Mouse (Mus musculus) neural tube, embryonic 14.5 days (tissue): ENCODE measurements around the gene Kdm4d. TPM values are rescaled to one million over a fixed set of nuclear protein-coding genes. Genes with fewer than 3 reads are reported as not detected.

Experiments used
- ATAC-seq: fragments of 200-750 bp; cut with Nextera tagmentation; 2 replicates; pipeline ENCODE4 v1.8.0; 2017; ENCODE audit warnings: low read depth, mild to moderate bottlenecking, moderate TSS enrichment, moderate library complexity
- H3K27ac ChIP-seq: fragments of 300-500 bp; sonication (generic); 2 replicates; pipeline ENCODE4 v1.5.1; 2014; ENCODE audit warnings: low read depth, mild to moderate bottlenecking, control low read depth, low read length, moderate library complexity, mixed read lengths
- H3K27me3 ChIP-seq: fragments of 300-500 bp; sonication (generic); 2 replicates; pipeline ENCODE4 v1.6.1; 2014; ENCODE audit warnings: low read length; ENCODE audit not compliant: control insufficient read depth, insufficient read depth
- H3K36me3 ChIP-seq: fragments of 300-500 bp; sonication (generic); 2 replicates; pipeline ENCODE4 v1.6.1; 2014; ENCODE audit warnings: low read length, mixed read lengths; ENCODE audit not compliant: control insufficient read depth, insufficient read depth
- H3K4me1 ChIP-seq: fragments of 300-500 bp; sonication (generic); 2 replicates; pipeline ENCODE4 v1.6.1; 2014; ENCODE audit warnings: low read length; ENCODE audit not compliant: control insufficient read depth, insufficient read depth
- H3K4me2 ChIP-seq: fragments of 300-500 bp; sonication (generic); 2 replicates; pipeline ENCODE4 v1.6.1; 2014; ENCODE audit warnings: mild to moderate bottlenecking, low read depth, low read length, control low read depth
- H3K4me3 ChIP-seq: fragments of 300-500 bp; sonication (generic); 2 replicates; pipeline ENCODE4 v1.5.1; 2014; ENCODE audit warnings: low read depth, low read length, control low read depth, mixed read lengths
- H3K9ac ChIP-seq: fragments of 300-500 bp; sonication (generic); replicated peaks from 2 replicates; pipeline ENCODE4 v1.6.1; 2014; ENCODE audit warnings: low read depth, mild to moderate bottlenecking, control low read depth, low read length, mixed read lengths
- H3K9me3 ChIP-seq: fragments of 300-500 bp; sonication (generic); 2 replicates; pipeline ENCODE4 v1.6.1; 2016; ENCODE audit warnings: low read length; ENCODE audit not compliant: control insufficient read depth
- WGBS: fragments of 180-500 bp; shearing (Covaris S2); extraction: QIAGEN DNeasy Blood & Tissue Kit; methylation state at CpG from one replicate; pipeline ENCODE4 v1.1.7; 2014; 5-methylcytosine and 5-hydroxymethylcytosine counted together
- polyA plus RNA-seq: library from polyadenylated mRNA; unstranded; fragments of >200 nt; fragmentation: Nextera tagmentation; extraction: Ambion mirVana; gene quantifications from 2 replicates; pipeline ENCODE4 v1.2.1, GENCODE M21; 2014

Gene Kdm4d
- 0.85 and 1.2 TPM in 2 replicates for polyA plus RNA-seq

DNA sequence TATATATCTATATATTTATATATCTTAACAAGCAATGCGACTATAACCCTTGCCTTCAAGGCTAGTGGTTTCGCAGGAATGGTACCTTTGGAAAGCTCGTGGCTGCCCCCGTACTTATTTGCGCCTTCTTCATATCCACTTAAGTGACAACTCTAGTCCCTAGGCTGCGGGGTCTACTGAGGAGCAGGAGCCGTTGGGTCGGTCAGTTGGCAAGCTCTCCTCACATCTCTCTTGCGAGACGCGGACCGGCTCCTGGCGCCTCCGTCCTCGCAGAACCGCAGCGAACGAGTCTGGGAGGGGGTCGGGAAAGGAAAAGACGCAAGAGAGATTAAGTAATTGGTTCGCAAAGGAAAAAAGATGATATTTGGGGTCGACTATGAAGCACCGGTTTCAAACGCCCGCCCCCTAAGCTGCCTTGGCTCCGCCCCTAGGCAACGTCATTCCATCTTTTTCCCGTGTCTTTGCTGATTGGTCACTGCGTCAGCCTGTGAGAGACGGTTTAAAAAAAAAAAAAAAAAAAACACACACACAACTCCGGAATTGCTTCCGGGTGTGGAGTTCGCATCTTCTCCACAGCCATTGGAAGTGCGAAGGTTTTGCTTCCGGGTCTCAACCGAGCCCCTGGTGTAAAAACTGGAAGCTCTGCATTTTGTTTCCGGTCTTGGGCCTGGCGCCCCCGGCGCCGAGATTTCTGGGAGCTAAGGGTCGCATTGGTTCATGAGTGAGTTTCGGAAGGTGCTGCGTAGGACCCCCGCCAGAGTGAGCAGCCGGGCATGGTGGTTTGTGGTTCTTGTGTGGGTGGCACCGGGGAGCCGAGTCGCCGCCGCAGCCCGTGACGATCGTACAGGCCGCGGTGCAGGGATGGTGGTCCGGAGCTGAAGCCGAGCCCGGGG lies at the start of gene Kdm4d, which contains the start of gene Cwc15:
TSS of gene Kdm4d (minus strand) at position 460 of the 893 bp plus-strand sequence.
TSS of gene Cwc15 (plus strand) at position 595 of the 893 bp plus-strand sequence.
- 1% methylated on average over 59 of the region's 59 CpGs for WGBS
- H3K27me3 ChIP-seq = no peaks in the 10 kb centered on the region
- H3K4me2 ChIP-seq = peak within 1 kb of the TSS; percentile 86
- peaks cover 18% of the 10 kb centered on the region for H3K36me3 ChIP-seq
- H3K9me3 ChIP-seq = no peaks in the 10 kb centered on the region
- H3K4me3 ChIP-seq = peak within 1 kb of the TSS; percentile 86
- peak within 1 kb of the TSS; percentile 80 for H3K27ac ChIP-seq
- peaks cover 13% of the 10 kb centered on the region for H3K4me1 ChIP-seq
- H3K9ac ChIP-seq = peak within 1 kb of the TSS; percentile 91
- peak; percentile 99 for ATAC-seq

DNA sequence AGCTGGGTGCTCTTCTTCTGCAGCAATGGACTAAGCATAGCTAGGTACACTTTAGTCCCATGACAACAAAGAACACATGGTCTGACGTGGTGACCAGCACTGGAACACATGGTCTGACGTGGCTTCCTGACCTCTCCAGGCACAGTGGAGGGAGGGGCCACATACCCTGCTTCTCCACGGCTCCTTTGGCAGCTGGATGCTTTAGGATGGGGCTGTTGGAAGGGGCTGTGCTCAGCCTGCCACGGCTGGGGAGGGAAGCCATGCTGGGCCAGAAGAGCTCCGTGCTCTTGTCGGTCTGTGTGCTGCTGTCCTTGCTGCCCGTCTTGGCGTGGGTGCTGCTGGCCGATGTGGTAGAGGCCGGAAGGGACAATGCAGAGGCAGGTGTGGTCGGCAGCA lies 48.1 kb upstream of the Kdm4d start:
- no peak overlapping the region for H3K9ac ChIP-seq
- no peak overlapping the region for H3K4me2 ChIP-seq
- ATAC-seq = no peak
- 79% methylated on average over 11 of the region's 11 CpGs for WGBS
- no peak overlapping the region for H3K27ac ChIP-seq
- H3K4me3 ChIP-seq = no peak overlapping the region
- no peaks in the 10 kb centered on the region for H3K27me3 ChIP-seq
- H3K36me3 ChIP-seq = peaks cover 59% of the 10 kb centered on the region
- no peaks in the 10 kb centered on the region for H3K4me1 ChIP-seq
- H3K9me3 ChIP-seq = no peaks in the 10 kb centered on the region

DNA sequence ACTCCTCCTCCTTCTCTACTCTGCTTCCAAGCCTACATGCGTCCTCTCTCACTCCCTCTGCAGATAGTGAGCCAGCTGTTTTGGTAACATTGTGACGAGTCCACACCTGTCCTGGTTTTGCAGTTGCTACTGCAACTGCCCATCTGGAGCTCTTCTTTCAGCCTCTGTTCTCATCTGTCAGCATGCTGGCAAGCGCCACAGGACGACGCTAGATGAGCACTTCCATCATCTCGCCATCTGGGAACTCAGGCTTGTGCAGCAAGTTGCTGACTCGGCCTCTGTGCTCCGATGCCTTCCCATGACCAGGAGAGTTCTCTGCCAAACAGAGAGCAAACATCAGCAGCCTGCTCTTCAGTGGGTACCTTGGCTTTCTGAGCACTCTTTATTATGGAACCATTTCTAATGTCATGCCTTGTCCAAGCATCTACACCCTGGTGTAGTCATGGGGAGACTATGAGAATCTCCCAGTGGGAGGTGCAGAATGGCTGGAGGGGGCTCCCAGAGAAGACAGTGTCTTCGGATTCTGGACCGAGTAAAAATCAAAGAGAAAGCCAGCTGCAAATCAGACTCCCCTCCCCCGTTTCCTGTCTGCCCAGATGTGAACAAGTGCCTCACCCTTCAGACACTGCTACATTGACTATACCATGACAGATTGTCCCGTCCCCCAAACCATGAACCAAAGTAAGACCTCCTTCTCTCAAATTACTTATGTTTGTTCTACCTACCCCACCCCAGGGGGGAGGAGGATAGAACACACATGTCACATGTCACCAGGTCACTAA lies 47.5 kb upstream of the Kdm4d start:
- no peak overlapping the region for H3K9ac ChIP-seq
- H3K36me3 ChIP-seq = peaks cover 59% of the 10 kb centered on the region
- H3K27ac ChIP-seq = no peak overlapping the region
- H3K4me3 ChIP-seq = no peak overlapping the region
- no peaks in the 10 kb centered on the region for H3K4me1 ChIP-seq
- 79% methylated on average over 12 of the region's 12 CpGs for WGBS
- H3K27me3 ChIP-seq = no peaks in the 10 kb centered on the region
- H3K4me2 ChIP-seq = no peak overlapping the region
- H3K9me3 ChIP-seq = no peaks in the 10 kb centered on the region
- peak; percentile 51; the same call in 1 of the 2 replicates for ATAC-seq

DNA sequence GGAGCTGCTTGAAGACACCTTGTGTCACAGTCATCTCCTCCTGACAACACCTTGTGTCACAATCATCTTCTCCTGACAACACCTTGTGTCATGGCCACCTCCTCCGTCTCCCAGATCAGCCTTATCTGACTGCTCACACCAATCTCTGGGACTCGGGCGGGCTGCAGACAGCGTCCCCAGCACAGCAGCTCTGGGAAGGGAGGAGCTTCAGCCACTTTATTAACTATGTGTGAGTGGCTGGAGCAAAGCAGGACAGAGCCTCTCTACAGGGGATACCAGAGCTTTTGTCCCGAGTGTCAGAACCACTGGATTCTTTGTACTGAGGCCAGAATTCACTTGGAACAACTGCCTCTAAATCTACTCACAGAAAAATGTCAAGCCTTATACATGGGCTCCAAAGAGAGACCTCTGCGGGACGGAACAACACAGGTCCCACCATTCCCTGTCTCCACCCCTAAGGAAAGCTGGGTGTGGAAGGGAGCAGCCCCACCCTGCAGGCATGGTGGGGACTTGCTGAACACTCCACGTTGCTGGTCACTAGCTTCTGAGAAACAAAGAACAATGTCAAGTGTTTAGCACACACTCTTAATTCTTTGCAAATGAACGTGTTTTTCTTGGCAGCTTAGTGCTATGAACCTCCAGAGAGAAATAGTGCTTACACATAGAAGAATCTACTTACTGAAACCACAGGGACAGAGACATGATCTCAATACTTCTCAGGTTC lies 43.9 kb upstream of the Kdm4d start:
- no peak for ATAC-seq
- H3K27ac ChIP-seq = no peak overlapping the region
- H3K9ac ChIP-seq = no peak overlapping the region
- no peak overlapping the region for H3K4me3 ChIP-seq
- peaks cover 38% of the 10 kb centered on the region for H3K36me3 ChIP-seq
- H3K4me1 ChIP-seq = no peaks in the 10 kb centered on the region
- 52% methylated on average over 9 of the region's 9 CpGs for WGBS
- H3K4me2 ChIP-seq = no peak overlapping the region
- no peaks in the 10 kb centered on the region for H3K9me3 ChIP-seq
- no peaks in the 10 kb centered on the region for H3K27me3 ChIP-seq

DNA sequence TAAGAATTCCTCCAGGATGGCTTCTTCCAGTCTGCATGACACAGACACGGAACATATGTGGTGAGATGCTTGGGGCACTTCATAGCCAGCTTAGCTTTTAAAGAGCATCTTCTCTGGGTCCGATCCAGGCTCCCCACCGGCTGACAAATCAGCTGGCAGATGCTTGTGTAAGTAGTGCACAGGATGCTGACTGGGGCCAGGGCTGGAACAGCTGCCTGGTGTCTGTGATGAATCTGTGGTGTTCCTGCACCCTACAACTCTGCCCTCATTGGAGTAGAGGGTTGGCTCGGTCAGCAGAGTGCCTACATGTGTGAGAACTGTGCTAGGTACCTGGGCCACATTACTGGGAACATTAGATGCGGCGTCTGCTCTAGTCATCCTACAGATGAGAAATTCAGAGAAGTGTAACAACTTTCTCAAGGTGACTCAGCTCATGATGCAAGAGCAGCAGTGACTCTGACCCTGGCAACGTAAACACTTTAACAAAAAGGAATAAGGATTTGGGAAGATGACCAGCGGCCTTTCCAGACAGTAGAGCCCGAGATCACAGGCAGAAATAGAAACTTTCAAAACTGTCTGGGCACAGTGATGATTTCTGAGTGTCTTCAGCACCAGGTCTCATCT lies 34.7 kb upstream of the Kdm4d start:
- ATAC-seq = no peak; the same call in 1 of the 2 replicates
- no peak overlapping the region for H3K9ac ChIP-seq
- no peaks in the 10 kb centered on the region for H3K9me3 ChIP-seq
- no peaks in the 10 kb centered on the region for H3K4me1 ChIP-seq
- no peak overlapping the region for H3K27ac ChIP-seq
- no peaks in the 10 kb centered on the region for H3K27me3 ChIP-seq
- H3K4me3 ChIP-seq = no peak overlapping the region
- H3K36me3 ChIP-seq = no peaks in the 10 kb centered on the region
- no peak overlapping the region for H3K4me2 ChIP-seq
- 86% methylated on average over 9 of the region's 9 CpGs for WGBS

DNA sequence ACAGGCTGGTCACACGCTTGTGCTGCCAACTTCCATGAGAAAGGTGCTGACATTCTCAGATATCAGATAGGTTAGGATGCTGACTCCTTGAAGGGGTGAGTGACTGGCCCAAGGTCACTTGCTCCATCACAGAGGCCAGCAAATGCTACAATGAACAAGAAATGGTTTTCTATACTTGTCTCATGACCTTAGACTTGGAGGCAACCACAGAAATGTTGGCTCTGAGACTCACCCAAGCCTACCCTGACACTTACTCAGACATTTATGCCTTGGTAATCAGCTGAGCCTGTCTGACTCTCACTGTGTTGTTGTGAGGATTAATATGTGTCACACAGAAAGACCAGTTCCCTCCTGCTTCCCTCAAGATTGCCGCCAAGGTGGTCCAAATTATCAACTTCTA lies 33.4 kb upstream of the Kdm4d start:
- 97% methylated on average over 2 of the region's 2 CpGs for WGBS
- no peaks in the 10 kb centered on the region for H3K4me1 ChIP-seq
- H3K4me3 ChIP-seq = no peak overlapping the region
- H3K27me3 ChIP-seq = no peaks in the 10 kb centered on the region
- no peak overlapping the region for H3K9ac ChIP-seq
- no peak overlapping the region for H3K27ac ChIP-seq
- ATAC-seq = no peak
- no peaks in the 10 kb centered on the region for H3K36me3 ChIP-seq
- H3K4me2 ChIP-seq = no peak overlapping the region
- H3K9me3 ChIP-seq = no peaks in the 10 kb centered on the region

DNA sequence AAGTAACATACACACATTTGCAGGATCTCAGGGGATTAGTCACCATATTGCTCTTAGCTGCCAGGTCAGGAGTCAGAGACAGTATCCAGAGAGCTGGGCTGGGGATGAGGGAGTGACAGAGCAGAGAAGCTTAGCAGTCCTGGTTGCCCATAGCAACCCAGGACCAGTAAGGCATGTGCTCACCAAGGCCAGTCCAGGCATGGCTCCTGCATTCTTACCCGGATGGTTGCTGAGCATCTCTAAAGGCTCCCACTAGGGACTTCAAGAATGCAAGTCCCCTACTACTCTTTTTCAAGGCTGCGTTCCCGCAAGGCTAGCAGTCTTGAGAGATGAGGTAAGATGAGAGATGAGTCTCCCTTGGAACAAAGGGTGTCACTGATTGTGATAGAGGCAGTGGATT lies 32.0 kb upstream of the Kdm4d start:
- Histone ChIP-seq H3K4me3 (no peak overlapping the region), H3K36me3 (no peaks in the 10 kb centered on the region), H3K4me2 (no peak overlapping the region), H3K27ac (no peak overlapping the region), H3K9me3 (no peaks in the 10 kb centered on the region), H3K9ac (no peak overlapping the region), H3K27me3 (no peaks in the 10 kb centered on the region), H3K4me1 (no peaks in the 10 kb centered on the region)
- 21% methylated on average over 3 of the region's 3 CpGs for WGBS
- peak; percentile 86 for ATAC-seq

DNA sequence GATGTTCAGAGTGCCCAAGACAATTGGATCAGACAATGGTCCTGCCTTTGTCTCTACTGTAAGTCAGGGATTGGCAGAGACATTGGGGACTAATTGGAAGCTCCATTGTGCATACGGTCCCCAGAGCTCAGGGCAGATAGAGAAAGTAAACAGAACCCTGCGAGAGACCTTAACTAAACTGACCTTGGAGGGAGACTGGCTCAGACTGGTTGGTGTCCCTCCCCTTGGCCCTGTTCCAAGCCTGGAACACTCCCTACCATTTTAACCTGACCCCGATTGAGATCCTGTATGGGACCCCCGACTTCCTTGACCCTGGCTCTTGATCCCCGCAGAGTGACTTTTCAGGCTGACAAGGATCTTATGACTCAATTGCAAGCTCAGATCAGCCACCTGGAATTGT lies 29.7 kb upstream of the Kdm4d start:
- no peak for ATAC-seq
- Histone ChIP-seq H3K9me3 (no peaks in the 10 kb centered on the region), H3K9ac (no peak overlapping the region), H3K4me3 (no peak overlapping the region), H3K36me3 (no peaks in the 10 kb centered on the region), H3K4me1 (no peaks in the 10 kb centered on the region), H3K27me3 (no peaks in the 10 kb centered on the region), H3K4me2 (no peak overlapping the region), H3K27ac (no peak overlapping the region)
- 84% methylated on average over 5 of the region's 5 CpGs for WGBS
